Mouse (Mus musculus) limb, embryonic 12.5 days (tissue): ENCODE data around the gene Usp10. TPM values are rescaled to one million over a fixed set of nuclear protein-coding genes. Genes with fewer than 3 reads are reported as not detected.

Experiments used
- polyA plus RNA-seq: library from polyadenylated mRNA; unstranded; fragments of >200 nt; fragmentation: Nextera tagmentation; extraction: Ambion mirVana; gene quantifications from 2 replicates; pipeline ENCODE4 v1.2.1, GENCODE M21; 2016

Usp10 gene
- polyA plus RNA-seq, 1 experiment from 2014 or later, result 153 TPM

Other genes with a start within 250 kb of the Usp10 start
- gene Wfdc1, start 244.0 kb upstream of the Usp10 start, polyA plus RNA-seq, result 0.15 TPM in 1 of 2 replicates, not detected in the other
- gene Atp2c2, start 210.4 kb upstream of the Usp10 start, polyA plus RNA-seq, result 1.8 and 1.9 TPM in 2 replicates
- 10.3 and 11.6 TPM in 2 replicates for gene Tldc1, start 131.9 kb upstream of the Usp10 start, polyA plus RNA-seq
- gene Cotl1, start 69.8 kb upstream of the Usp10 start, polyA plus RNA-seq, result 76.3 and 95.6 TPM in 2 replicates
- gene Klhl36, start 48.1 kb upstream of the Usp10 start, polyA plus RNA-seq, result 8.4 and 8.7 TPM in 2 replicates
- not detected in 2 replicates for gene Gm20388, start 481 bp downstream of the Usp10 start, polyA plus RNA-seq
- gene Crispld2, start 82.1 kb downstream of the Usp10 start, polyA plus RNA-seq, result 7.4 and 8.5 TPM in 2 replicates
- 28.7 and 29.4 TPM in 2 replicates for gene Zdhhc7, start 191.1 kb downstream of the Usp10 start, polyA plus RNA-seq
- gene 6430548M08Rik, start 203.8 kb downstream of the Usp10 start, polyA plus RNA-seq, result 3.0 and 3.5 TPM in 2 replicates